Comparison of ENCODE assay signal across 9 mouse cellular contexts in the genomic region with DNA sequence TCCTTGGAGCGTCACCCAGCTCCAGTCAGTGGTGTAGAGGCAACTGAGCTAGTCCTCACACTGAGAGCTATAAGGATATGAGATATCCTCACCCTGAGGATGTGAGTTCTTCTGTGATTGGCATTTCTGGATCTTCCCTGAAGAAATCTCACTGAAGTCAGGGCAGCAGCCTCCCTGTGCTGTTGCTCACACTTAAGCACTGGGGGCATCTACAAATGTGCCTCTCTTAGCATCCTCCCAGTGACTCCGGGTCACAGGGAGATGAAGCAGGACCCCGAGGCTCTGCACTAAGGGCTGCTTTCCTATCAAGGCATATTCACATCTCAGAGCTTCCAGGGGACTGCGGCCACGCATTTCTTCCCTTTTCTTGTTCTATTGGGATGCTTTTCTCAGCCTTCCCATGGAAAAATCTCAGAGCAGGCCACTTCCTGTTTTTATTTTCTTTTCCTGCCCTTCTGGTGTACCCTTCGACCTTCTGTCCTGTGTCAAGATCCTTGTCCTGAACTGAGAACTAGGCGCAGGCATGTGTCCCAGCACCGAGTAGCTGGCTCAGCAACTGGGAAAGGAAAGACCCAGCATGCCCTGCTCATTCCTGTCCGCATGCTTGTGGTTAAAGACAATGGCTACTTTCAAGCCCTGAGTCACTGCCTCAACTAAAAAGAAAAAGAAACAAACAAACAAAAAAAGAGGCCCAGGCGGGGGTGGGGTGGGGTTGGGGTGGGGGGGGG.
A peak's percentile ranks its signal among the peaks of the same experiment; 100 is the strongest.
DNase-seq lines count a peak whose midpoint lies in the region; ATAC-seq and TF ChIP-seq lines count a peak whose summit lies in the region.
"Had no signal": no experiment of that assay in that cellular context is flagged by ENCODE, and none has a peak within 500 bp of the region (broad histone marks: within the 10 kb centered on the region; RNA-seq: fewer than 3 reads in every experiment).

No protein-coding gene starts in this region.

- ATAC-seq in embryonic facial prominence, embryonic 14.5 days (ENCODE audit: low read depth), result peak; percentile 53; the same call in 1 of the 2 replicates
- no peak for ATAC-seq in hindbrain, postnatal 0 days
- ATAC-seq in liver, embryonic 15.5 days (ENCODE audit: insufficient read depth), result no peak
- ATAC-seq in megakaryocyte progenitor cell, adult 5-6 weeks (replicated peaks; ENCODE audit: poor library complexity), result no peak

- H3K4me1 ChIP-seq in embryonic facial prominence, embryonic 14.5 days (ENCODE audit: control insufficient read depth, insufficient read depth, low read length), result peaks cover 3% of the 10 kb centered on the region; the same call in 1 of the 2 replicates
- no peaks in the 10 kb centered on the region for H3K4me1 ChIP-seq in hindbrain, postnatal 0 days (ENCODE audit: insufficient read depth, low read length)
- peaks cover 57% of the 10 kb centered on the region for H3K4me1 ChIP-seq in liver, embryonic 15.5 days (replicated peaks)

- 35% methylated on average over 10 of the region's 10 CpGs for WGBS in embryonic facial prominence, embryonic 14.5 days
- 50% methylated on average over 10 of the region's 10 CpGs for WGBS in hindbrain, postnatal 0 days
- WGBS in liver, embryonic 15.5 days (ENCODE audit: insufficient replicate concordance), result 41% methylated on average over 10 of the region's 10 CpGs

- H3K27ac ChIP-seq in embryonic facial prominence, embryonic 14.5 days (replicated peaks; ENCODE audit: low read depth, low read length), result peak overlapping the region; percentile 56; the same call in 1 of the 2 replicates
- peak overlapping the region; percentile 62 for H3K27ac ChIP-seq in hindbrain, postnatal 0 days
- H3K27ac ChIP-seq in liver, embryonic 15.5 days (replicated peaks), result peak overlapping the region; percentile 56
- H3K27ac ChIP-seq: neural tube, embryonic 12.5 days had no signal

- no peaks in the 10 kb centered on the region for H3K27me3 ChIP-seq in embryonic facial prominence, embryonic 14.5 days (replicated peaks; ENCODE audit: control insufficient read depth, insufficient read depth, low read length)
- H3K27me3 ChIP-seq in hindbrain, postnatal 0 days (ENCODE audit: insufficient read depth, low read length), result no peaks in the 10 kb centered on the region
- H3K27me3 ChIP-seq in liver, embryonic 15.5 days, result no peaks in the 10 kb centered on the region
- H3K27me3 ChIP-seq: neural tube, embryonic 12.5 days had no signal

- H3K36me3 ChIP-seq in embryonic facial prominence, embryonic 14.5 days (ENCODE audit: control insufficient read depth, insufficient read depth, low read length), result no peaks in the 10 kb centered on the region
- H3K36me3 ChIP-seq in hindbrain, postnatal 0 days (ENCODE audit: insufficient read depth, low read length), result no peaks in the 10 kb centered on the region
- H3K36me3 ChIP-seq in liver, embryonic 15.5 days (replicated peaks), result no peaks in the 10 kb centered on the region
- H3K36me3 ChIP-seq: neural tube, embryonic 12.5 days had no signal

- peak; percentile 82 to 87 for DNase-seq in lung, adult 18-20 months
- DNase-seq in lung, postnatal 14 days, result no peak
- peak; percentile 57 for DNase-seq in embryonic facial prominence, embryonic 14.5 days (ENCODE audit: low spot score)
- no peak for DNase-seq in hindbrain, postnatal 0 days (ENCODE audit: low spot score)
- DNase-seq in thymus, postnatal 4 days, result no peak
- DNase-seq in cerebellum, postnatal 25 days, result no peak

- TF ChIP-seq CTCF in hindbrain, postnatal 0 days (IDR thresholded peaks at IDR 0.05; ENCODE audit: low read depth), result no peak

- no peak overlapping the region for H3K4me3 ChIP-seq in embryonic facial prominence, embryonic 14.5 days (ENCODE audit: low read depth, low read length)
- no peak overlapping the region for H3K4me3 ChIP-seq in hindbrain, postnatal 0 days (ENCODE audit: low read length)
- H3K4me3 ChIP-seq in liver, embryonic 15.5 days (replicated peaks), result no peak overlapping the region
- H3K4me3 ChIP-seq: neural tube, embryonic 12.5 days had no signal

- no peak overlapping the region for H3K4me2 ChIP-seq in embryonic facial prominence, embryonic 14.5 days (ENCODE audit: low read depth, low read length)
- no peak overlapping the region for H3K4me2 ChIP-seq in hindbrain, postnatal 0 days (ENCODE audit: low read depth, low read length)
- H3K4me2 ChIP-seq in liver, embryonic 15.5 days, result no peak overlapping the region
- H3K4me2 ChIP-seq: neural tube, embryonic 12.5 days had no signal

- no peak overlapping the region for H3K9ac ChIP-seq in embryonic facial prominence, embryonic 14.5 days (ENCODE audit: low read depth, low read length)
- H3K9ac ChIP-seq in hindbrain, postnatal 0 days (replicated peaks; ENCODE audit: low read length), result no peak overlapping the region
- H3K9ac ChIP-seq in liver, embryonic 15.5 days, result no peak overlapping the region
- H3K9ac ChIP-seq: neural tube, embryonic 12.5 days had no signal

- H3K9me3 ChIP-seq in embryonic facial prominence, embryonic 14.5 days (ENCODE audit: control insufficient read depth, low read length), result no peaks in the 10 kb centered on the region
- no peaks in the 10 kb centered on the region for H3K9me3 ChIP-seq in hindbrain, postnatal 0 days (ENCODE audit: low read length)
- H3K9me3 ChIP-seq in liver, embryonic 15.5 days (replicated peaks), result no peaks in the 10 kb centered on the region
- H3K9me3 ChIP-seq: neural tube, embryonic 12.5 days had no signal

Comparison
In these comparisons a context has a peak if more than half of its experiments do, and no peak if none do; other contexts are left out.
1. DNase-seq: peak in lung, adult 18-20 months (2 of 2) and embryonic facial prominence, embryonic 14.5 days (single experiment); none in lung, postnatal 14 days (single experiment), hindbrain, postnatal 0 days (single experiment), thymus, postnatal 4 days (single experiment) and cerebellum, postnatal 25 days (0 of 2).
2. Peak in every context shown above with its lines, with median percentiles within 50 percentile points of each other: H3K27ac ChIP-seq.